Mouse (Mus musculus) olfactory bulb, adult 2 months (tissue): ENCODE measurements around the gene Creb1. TPM values are rescaled to one million over a fixed set of nuclear protein-coding genes. Genes with fewer than 3 reads are reported as not detected.
A peak's percentile ranks its signal among the peaks of the same experiment; 100 is the strongest.

ENCODE experiments used
- H3K27ac ChIP-seq: fragments of 200-500 bp; 2 replicates; pipeline ENCODE4 v1.5.1; 2012; ENCODE audit warnings: low read depth, low read length; ENCODE audit not compliant: insufficient read depth
- H3K4me1 ChIP-seq: fragments of 200-500 bp; 2 replicates; pipeline ENCODE4 v1.6.1; 2012; ENCODE audit warnings: low read length; ENCODE audit not compliant: control insufficient read depth, insufficient read depth
- H3K4me3 ChIP-seq: fragments of 200-500 bp; 2 replicates; pipeline ENCODE4 v1.5.1; 2012; ENCODE audit warnings: mild to moderate bottlenecking, low read depth, low read length, moderate library complexity; ENCODE audit not compliant: insufficient read depth
- CTCF ChIP-seq: fragments of 200-500 bp; IDR thresholded peaks from 2 replicates; pipeline ENCODE4 v1.5.1; 2012; ENCODE audit warnings: low read depth, mild to moderate bottlenecking, low read length, moderate library complexity; ENCODE audit not compliant: insufficient read depth
- POLR2A ChIP-seq: fragments of 200-500 bp; IDR thresholded peaks from 2 replicates; pipeline ENCODE4 v1.6.1; 2012; ENCODE audit warnings: mild to moderate bottlenecking, low read depth, low read length, moderate library complexity; ENCODE audit not compliant: insufficient read depth
- WGBS: fragments of 180-500 bp; shearing (Covaris S2); methylation state at CpG from one replicate; pipeline ENCODE4 v1.1.7; 2018; 5-methylcytosine and 5-hydroxymethylcytosine counted together
- polyA plus RNA-seq: library from polyadenylated mRNA; stranded (reverse); fragments of >200 nt; gene quantifications from 2 replicates; pipeline ENCODE4 v1.2.4, GENCODE M21; 2012; ENCODE audit warnings: low replicate concordance; ENCODE audit not compliant: missing spikeins, insufficient read depth, insufficient read length

Gene Creb1
- polyA plus RNA-seq: 112 TPM in 1 of 2 replicates, not detected in the other

DNA sequence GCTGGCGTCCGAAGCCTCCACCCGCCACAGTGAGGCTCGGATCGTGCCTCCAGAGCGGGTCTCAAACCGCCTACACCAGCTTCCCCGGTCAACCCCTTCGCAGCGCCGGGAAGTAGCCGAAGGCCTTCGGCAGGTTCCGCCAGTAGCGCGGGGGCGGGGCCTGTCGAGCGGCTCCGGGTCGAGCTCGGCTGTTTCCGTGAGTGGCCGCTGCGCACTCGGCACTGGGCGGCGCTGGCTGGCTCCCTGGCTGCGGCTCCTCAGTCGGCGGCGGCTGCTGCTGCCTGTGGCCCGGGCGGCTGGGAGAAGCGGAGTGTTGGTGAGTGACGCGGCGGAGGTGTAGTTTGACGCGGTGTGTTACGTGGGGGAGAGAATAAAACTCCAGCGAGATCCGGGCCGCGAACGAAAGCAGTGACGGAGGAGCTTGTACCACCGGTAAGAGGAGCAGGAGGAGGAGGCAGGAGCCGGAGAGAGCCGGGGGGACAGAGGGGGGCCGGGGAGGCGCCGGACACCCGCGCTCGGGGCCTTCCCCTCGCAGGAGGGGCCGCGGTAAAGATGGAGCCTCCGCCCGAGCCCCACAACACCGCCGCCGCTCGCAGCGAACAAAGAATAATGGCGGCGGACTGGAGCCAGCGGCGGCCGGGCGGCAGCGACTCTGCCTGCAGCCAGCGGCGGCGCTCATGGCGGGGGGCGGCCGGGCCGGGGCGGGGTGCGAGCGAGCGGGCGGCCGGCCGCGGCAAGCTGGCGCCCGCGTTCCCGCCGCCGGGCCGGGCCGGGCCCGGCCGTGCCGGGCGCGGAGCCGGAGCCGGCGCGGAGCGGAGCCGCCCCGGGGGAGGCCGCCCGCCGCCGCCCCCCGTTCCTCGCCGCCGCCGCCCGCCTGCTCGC is at the start of gene Creb1:
Gene Creb1, plus strand, starts transcription at position 57 of the 882 bp plus-strand sequence.
- Histone ChIP-seq H3K27ac (peak within 1 kb of the TSS; percentile 96), H3K4me1 (no peaks in the 10 kb centered on the region), H3K4me3 (peak within 1 kb of the TSS; percentile 99)
- no peak; the same call in none of the 2 replicates for TF ChIP-seq POLR2A
- WGBS: 14% methylated on average over 118 of the region's 119 CpGs

DNA sequence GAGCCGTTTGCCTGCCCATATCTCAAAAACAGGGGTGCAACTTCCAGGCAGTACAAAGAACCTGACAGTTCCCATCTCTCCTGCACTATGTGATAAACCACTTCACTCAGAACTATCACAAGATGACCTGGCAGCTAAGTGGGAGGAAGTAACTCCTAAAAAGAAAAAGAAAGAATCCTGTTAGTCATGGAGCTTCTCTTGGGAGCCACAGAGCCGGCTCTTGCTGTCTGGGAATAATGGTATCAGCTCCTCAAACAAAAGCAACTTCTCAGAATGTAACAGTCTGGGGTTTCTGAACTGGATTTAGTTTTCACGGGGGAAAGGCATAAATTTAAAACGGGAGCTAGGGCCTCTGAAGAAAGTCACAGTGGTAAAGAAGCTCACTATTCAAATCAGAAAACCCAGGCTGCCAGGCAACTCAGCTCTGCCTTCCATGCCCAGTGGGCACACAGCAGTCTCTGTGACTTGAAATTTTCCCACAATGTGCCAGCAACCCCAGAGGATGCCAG is 43.9 kb upstream of the Creb1 start:
- no peak overlapping the region for H3K4me3 ChIP-seq
- 35% methylated on average over 4 of the region's 4 CpGs for WGBS
- TF ChIP-seq CTCF: no peak
- TF ChIP-seq POLR2A: no peak
- no peak overlapping the region for H3K27ac ChIP-seq
- no peaks in the 10 kb centered on the region for H3K4me1 ChIP-seq

DNA sequence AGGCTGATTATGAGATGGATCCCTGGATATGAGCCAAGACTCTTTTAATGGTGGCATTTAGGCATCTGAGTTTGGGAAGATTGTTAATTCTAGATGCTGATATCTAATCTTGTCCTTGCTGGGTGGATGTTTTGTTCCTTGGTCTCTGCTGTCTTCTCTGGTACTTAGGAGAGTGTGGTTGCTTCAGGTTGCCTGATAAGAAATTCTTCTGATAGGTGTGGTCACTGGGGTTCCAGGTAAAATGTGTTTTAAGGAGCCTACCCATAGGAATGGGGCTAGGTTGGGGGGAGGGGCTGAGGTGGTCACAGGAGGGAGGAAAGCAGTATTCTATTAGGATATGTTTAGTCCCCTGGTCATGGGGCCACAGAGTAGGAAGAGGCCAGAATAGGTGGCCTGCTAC is 35.6 kb upstream of the Creb1 start:
- no peak for TF ChIP-seq POLR2A
- TF ChIP-seq CTCF: no peak

DNA sequence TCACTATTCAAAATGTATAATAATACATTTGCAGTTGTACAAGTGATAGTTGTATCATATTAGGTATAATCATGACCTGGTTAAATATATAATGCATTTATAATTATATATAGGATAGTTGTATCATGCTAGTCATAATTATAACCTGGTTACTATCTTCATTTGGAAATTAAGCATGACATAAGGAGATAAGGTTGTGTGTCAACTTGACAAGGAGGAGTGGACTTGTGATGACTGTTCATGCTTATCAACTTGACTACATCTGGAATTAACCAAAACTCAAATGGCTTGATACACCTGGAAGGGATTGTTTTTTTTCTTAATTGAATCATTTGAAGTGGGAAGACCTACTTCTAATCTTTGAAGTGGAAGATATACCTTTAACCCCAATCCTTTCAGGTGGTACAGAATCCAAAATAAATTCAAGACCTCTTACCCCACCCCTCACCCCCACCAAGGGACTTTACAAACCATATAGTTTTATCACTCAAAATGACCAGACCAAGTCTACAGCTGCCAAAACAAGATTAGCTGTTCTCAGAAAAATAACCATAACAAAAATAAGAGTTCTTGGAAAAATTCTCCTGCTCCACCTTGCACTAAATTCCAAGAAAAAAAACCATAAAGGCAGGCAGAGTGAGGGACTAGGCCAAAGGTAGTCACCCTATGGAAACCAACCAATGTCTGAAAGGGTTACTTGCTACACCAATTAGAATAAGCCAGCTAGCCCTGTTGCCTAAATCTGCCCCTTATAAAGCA is 30.9 kb upstream of the Creb1 start:
- TF ChIP-seq CTCF: no peak
- Histone ChIP-seq H3K27ac (no peak overlapping the region), H3K4me3 (no peak overlapping the region), H3K4me1 (no peaks in the 10 kb centered on the region)

More for the DNA sequence above, 35.6 kb upstream of the Creb1 start:
- H3K27ac ChIP-seq: no peak overlapping the region
- H3K4me1 ChIP-seq: no peaks in the 10 kb centered on the region
- H3K4me3 ChIP-seq: no peak overlapping the region

DNA sequence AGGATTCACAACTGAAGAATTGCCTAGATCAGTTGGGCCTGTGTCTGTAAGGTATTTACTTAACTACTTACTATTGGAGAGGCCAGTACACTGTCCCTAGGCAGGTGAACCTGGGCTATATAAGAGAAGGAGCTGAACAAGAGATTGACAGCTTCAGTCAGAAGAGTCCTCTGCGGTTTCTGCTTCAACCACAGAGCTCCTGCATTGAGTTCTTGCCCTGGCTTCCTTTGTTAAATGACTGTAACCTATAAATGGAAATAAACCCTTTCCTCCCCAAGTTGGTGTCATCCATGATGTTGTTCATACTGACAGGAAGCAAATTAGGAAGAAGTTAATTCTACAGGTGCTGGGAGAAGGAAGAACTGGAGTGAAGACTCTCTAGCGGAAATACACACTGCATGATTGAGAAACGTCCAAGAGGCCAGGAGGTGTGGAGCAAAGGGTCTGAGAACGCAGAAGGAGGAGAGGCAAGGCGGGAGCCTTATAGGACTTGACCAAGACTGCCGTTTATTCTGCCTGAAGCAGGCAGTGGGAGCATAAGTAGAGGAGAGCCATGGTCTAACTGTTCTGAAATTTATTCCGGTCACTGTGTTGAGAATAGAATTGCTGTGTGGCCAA is 23.9 kb upstream of the Creb1 start:
- Histone ChIP-seq H3K4me3 (no peak overlapping the region), H3K27ac (no peak overlapping the region), H3K4me1 (no peaks in the 10 kb centered on the region)
- 88% methylated on average over 7 of the region's 7 CpGs for WGBS
- no peak for TF ChIP-seq CTCF
- TF ChIP-seq POLR2A: no peak

DNA sequence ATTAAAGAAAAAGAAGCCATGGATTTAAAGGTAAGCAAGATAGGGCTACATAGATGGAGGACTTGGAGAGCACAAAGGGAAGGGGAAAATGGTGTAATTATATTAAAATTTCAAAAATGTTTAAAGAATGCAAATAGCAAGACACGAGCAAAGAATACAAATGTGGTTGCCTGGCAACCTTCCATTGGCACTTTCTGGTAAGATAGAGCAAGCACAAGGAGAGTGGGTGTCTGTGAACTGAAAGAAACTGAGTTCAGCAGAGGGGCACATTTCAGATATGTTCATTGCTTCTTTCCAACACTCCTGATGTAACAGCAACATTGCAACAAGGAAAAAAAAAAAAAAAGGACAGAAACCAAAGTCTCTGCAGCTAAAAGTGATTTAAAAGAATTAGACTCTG is 22.8 kb upstream of the Creb1 start:
- TF ChIP-seq POLR2A (no peak), CTCF (no peak)
- H3K4me1 ChIP-seq: no peaks in the 10 kb centered on the region
- H3K4me3 ChIP-seq: no peak overlapping the region
- no peak overlapping the region for H3K27ac ChIP-seq
- WGBS: 28% methylated on average over 1 of the region's 1 CpGs

DNA sequence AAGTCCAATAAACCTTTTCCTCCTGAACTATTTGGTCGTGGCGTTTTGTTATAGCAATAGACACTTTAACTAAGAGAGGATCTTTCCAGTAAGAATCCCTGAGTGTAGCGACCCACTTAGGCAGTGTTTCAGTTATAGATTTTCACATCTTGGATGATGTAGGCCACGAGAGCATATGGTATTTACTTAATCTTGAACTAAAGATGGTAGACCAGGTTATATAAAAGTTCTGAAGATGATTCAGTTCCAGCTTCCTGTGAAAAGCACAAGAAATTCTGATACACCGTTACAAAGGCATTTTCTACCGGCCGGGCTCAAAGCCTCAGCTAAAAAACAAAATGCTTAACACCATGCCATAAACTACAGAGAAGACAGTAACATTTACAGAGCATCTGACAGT is 18.3 kb upstream of the Creb1 start:
- Histone ChIP-seq H3K4me3 (no peak overlapping the region), H3K4me1 (no peaks in the 10 kb centered on the region), H3K27ac (no peak overlapping the region)
- no peak for TF ChIP-seq POLR2A
- TF ChIP-seq CTCF: no peak
- 92% methylated on average over 7 of the region's 7 CpGs for WGBS

DNA sequence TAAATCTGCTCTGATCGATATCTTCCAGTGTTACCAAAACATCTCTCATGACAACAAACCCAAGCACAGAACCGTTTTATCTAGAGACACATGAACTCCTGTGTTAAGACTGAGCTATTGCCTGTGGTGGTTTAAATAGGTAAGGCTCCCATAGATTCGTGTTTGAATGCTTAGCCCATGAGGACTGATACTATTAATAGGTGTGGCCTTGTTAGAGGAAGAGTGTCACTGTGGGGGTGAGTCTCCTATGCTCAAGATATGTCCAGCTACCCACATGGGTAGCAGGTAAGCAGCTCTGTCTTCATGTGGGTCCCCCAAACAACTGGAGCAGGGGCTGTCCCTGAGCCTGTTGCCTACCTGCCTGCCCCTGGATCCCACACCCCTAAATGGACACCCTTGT is 15.9 kb upstream of the Creb1 start:
- Histone ChIP-seq H3K27ac (no peak overlapping the region), H3K4me1 (no peaks in the 10 kb centered on the region), H3K4me3 (no peak overlapping the region)
- TF ChIP-seq CTCF: no peak
- 82% methylated on average over 3 of the region's 3 CpGs for WGBS

DNA sequence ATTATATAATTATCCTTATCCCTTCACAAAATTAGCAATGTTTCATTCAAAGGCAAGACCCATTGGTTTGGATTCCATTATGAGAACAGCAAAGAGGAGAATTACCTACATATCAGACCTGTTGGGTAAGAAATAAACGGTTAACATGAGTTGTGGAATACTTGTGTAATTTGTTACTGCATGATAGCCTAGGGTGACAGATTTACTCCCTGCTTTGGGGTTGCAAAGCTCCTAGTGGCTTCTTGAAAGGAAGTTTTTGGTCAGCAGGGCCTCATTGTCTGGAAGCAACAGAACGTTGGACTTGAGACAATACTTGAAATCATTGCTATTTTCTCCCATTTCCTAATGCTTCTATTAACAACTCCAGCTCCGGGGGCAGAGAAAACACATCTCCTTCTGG is 14.0 kb upstream of the Creb1 start:
- TF ChIP-seq POLR2A (no peak), CTCF (no peak)
- no peak overlapping the region for H3K27ac ChIP-seq
- H3K4me1 ChIP-seq: no peaks in the 10 kb centered on the region
- WGBS: 60% methylated on average over 3 of the region's 3 CpGs
- H3K4me3 ChIP-seq: no peak overlapping the region
